Mouse (Mus musculus) kidney, adult 11 months (tissue): ENCODE results near the gene Mylk3.
A peak's percentile ranks its signal among the peaks of the same experiment; 100 is the strongest.

Experiments used
- DNase-seq: peaks from one replicate; pipeline ENCODE4 v3.0.0; 2022

Mylk3 gene

DNA sequence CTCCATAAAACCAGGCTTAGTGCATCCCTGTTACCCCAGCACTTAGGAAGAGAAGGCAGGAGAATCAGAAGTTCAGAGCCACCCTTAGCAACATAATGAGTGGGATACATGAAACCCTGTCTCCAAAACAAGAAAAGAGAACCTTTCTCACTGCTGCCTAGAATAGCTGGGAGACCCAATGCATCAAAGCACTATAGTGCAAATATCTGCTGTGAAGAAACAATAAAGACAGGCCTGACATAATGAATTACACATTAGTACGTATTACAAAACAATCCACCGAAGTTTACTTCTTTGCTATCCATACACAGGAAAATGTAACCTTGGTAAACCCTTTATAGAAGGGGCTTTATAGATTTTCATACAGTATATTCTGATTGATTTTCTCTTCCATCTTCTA lies 77.6 kb downstream of the Mylk3 start:
- no peak for DNase-seq

DNA sequence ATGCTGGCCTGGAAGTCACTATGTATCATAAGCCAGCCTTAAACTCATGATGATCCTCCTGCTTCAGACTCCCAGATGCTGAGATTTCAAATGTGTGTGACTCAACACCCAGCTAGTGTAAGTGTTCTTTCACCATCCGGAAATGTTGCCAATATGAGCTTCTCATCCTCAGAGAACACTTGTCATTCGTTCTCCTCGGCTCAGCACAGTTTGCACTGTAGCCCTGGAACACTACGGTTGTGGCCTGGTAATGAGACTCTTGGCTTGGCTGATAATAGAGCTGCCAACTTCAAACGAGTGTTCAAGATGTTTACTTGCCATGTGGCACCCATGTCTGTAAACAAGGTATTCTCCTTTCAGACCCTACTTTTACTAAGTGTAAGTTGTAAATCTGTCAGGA lies 82.6 kb downstream of the Mylk3 start:
- no peak for DNase-seq

DNA sequence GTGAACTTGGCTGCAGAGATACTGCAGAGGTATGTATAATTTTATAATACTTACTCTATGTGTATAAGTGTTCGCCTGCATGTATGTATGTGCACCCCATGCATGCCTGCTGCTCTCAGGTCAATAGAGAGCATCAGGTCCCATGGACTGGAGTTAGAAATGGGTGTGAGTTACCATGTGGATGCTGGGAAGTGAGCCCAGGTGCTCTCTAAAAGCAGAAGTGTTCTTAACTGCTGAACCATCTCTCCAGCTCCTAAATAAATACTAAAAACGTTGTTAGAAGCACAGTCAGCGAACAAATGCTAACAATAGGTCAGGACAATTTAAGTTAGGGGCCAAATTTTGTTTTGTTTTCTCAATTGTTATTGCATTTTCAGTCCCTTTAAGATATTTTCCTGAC lies 83.2 kb downstream of the Mylk3 start:
- no peak for DNase-seq

DNA sequence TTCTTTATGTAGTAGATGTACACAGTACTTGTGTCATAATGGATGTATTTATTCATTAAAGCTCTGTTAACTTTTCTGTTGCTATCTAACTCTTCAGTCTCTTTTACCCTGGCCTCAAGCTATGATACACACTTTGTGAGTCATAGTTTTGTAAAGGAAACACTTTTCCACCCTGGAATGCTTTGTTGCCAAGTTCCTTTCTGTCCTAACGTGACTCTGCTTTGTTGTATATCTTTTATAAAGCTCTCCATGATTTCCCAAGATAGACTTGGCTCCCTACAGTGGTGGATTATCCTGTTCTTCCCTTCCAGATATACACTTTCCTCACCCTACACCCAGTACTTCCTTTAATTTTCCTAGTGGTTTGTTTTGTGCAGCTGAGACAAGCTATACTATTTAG lies 84.2 kb downstream of the Mylk3 start:
- no peak for DNase-seq

DNA sequence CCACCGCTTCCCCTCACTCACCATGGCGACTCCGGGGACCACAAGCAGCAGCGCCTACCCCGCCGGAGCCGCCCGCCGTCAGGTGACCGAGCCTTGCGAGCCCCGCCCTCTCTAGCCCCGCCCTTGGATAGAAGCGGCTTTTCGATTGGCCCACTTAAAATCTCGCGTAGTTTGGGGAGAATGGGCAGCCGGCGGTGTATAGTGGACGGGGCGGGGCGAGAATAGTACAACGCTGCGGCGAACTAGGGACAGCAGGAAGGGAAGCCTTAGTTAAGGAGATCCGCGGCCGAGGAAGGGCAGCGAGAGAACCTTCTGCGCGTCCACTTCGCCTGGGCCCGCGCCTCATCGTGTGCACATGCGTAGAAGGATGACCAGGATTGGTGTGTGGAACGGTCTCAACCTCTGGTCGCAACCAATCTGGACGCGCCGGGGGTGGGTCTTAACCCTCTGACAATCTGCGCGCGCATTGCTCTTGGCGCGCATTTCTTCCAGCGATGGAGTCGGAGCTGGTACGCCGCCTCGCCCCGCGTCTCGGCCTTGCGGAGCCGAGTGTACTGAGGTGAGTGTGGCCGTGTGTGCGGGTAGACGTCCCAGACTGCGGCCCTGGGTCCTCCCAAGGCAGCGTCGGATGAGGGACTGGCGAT lies 86.6 kb downstream of the Mylk3 start, which contains the start of the genes Orc6 and Vps35:
Gene Orc6 (plus strand): TSS at position 199 of the 644 bp plus-strand sequence.
Gene Vps35 (minus strand): TSS at position 369 of the 644 bp plus-strand sequence.
- DNase-seq = peak; percentile 95

DNA sequence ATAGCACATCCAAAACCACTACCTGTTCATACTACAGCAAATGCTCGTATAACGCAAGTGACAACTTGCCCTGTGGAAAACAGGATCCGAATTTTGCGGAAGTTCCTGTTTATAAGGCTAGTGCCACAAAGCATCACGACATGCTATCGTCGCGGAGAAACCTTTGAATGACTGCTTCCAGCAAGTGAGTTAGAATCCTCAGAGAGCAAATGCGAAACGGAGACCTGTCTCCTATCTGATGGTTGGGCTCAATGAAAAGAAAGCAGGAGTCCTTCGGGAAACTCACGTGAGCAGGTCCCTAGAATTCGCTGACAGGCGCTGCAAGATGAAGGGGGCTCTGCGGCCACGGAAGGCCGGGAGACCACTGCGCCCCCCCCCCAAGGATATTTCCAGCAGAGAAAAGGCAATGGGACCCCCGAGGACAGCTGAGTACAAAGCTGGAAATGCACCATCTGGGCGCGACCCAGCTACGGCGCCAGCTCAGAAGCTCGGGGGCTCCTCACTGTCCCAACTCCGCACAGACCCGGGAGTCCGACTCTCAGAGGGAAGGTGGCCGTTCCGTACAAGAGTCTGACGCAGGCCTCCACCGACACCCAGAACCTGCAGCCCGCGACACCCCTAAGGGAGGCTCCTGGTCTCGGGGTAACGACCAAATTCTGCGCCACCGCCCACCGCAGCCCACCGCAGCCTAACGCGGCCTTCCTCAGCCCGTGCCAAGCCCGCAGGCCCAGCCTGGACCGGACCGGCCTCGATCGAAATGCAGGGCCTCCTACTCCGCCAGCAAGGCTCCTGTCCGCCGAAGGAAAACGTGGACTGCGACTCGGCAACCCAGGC lies 87.3 kb downstream of the Mylk3 start:
- no peak for DNase-seq

DNA sequence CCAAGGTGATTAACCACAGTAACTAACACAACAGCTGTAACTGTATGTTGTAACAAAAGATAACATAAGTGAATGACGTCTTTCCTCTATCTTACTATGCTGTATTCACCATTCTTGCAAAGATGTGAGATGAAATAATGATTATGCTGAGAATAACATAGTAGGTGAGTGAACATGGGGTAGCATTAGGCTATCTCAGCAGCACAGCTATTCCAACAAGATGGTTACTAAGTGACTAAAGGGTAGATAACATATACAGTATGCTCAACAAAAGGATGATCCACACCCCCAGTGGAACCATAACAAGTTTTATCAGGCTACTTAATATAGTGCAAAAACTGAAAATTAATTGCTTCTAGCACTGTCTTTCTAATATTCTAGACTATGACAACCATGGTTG lies 99.3 kb downstream of the Mylk3 start:
- DNase-seq = no peak
